Mouse (Mus musculus) layer of hippocampus, adult 2 months (tissue): ENCODE measurements at regions not wholly inside any gene's neighbourhood (a gene's known extent, or its start where the extent isn't known, plus 50 kb on each side); places are given as distances from the start of the nearest gene placed in this dataset.
"Not testable (repeated sequence)": the region's sequence is repeated elsewhere in the genome, so short reads cannot be mapped to it uniquely, and the experiment has no call there.

Experiments
- DNase-seq, 2 experiments: peaks; one replicate each; pipeline ENCODE4 v3.0.0; 2022; ENCODE audit warnings: low spot score in 2 of 2
- H3K27ac ChIP-seq: fragments of 200-600 bp; 2 replicates; pipeline ENCODE4 v1.8.1; 2022
- H3K4me3 ChIP-seq: fragments of 200-600 bp; 2 replicates; pipeline ENCODE4 v1.8.1; 2022; ENCODE audit warnings: mild to moderate bottlenecking
- CTCF ChIP-seq: fragments of 200-600 bp; conservative IDR thresholded peaks from 2 replicates; pipeline ENCODE4 v1.8.1; 2022; ENCODE audit warnings: antibody characterized with exemption, mild to moderate bottlenecking, moderate library complexity

- no peak overlapping the region for H3K4me3 ChIP-seq
- no peak for TF ChIP-seq CTCF
- no peak overlapping the region for H3K27ac ChIP-seq
- no peak for DNase-seq
Measured at GRCm38 (mm10) chr13:57115936-57116335, 220.1 kb upstream of the Trpc7 start.

GRCm38 (mm10) chr13:57107956-57108355 lies 212.2 kb upstream of the Trpc7 start:
- H3K27ac ChIP-seq, result no peak overlapping the region
- no peak for DNase-seq
- no peak overlapping the region for H3K4me3 ChIP-seq
- TF ChIP-seq CTCF, result no peak

- no peak overlapping the region for H3K27ac ChIP-seq
- no peak for TF ChIP-seq CTCF
- H3K4me3 ChIP-seq, result no peak overlapping the region
- no peak for DNase-seq
Measured at GRCm38 (mm10) chr13:57099601-57100000, 203.8 kb upstream of the Trpc7 start.

- Histone ChIP-seq H3K27ac (no peak overlapping the region), H3K4me3 (no peak overlapping the region)
- no peak for DNase-seq
- TF ChIP-seq CTCF, result no peak
Measured at GRCm38 (mm10) chr13:57091886-57092285, 196.1 kb upstream of the Trpc7 start.

GRCm38 (mm10) chr13:57089381-57090075 lies 193.7 kb upstream of the Trpc7 start:
- 0 out of 2 replicates have a peak, but pooled peaks have one; percentile 23 for TF ChIP-seq CTCF
- Histone ChIP-seq H3K27ac (no peak overlapping the region), H3K4me3 (no peak overlapping the region)
- peak in 1 of 2 experiments; percentile 21 for DNase-seq

- TF ChIP-seq CTCF, result no peak
- no peak for DNase-seq
- Histone ChIP-seq H3K27ac (no peak overlapping the region), H3K4me3 (no peak overlapping the region)
Measured at GRCm38 (mm10) chr13:57087966-57088365, 192.2 kb upstream of the Trpc7 start.

GRCm38 (mm10) chr13:57087398-57087797 lies 191.6 kb upstream of the Trpc7 start:
- Histone ChIP-seq H3K4me3 (no peak overlapping the region), H3K27ac (no peak overlapping the region)
- peak in 1 of 2 experiments; percentile 24 for DNase-seq
- no peak for TF ChIP-seq CTCF

DNA sequence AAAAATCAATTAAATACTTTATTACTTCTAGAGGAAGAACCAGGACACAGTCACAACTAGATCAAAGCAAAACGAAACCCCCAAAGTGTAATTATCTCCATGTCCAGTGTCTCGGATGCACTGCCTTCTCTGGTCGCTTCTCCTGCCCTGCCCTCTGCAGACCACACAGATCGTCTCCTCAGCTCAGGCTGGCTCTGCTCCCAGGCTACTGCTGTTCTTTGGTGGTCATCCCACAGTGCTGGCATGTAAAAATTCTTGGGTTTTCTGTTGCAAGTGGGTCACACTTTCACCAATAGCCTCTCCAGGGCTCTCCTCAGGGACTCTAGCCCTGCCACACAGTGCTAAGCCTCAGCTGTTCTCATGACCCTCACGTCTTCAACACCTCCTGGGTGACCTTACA lies 188.0 kb upstream of the Trpc7 start:
- TF ChIP-seq CTCF, result no peak

DNA sequence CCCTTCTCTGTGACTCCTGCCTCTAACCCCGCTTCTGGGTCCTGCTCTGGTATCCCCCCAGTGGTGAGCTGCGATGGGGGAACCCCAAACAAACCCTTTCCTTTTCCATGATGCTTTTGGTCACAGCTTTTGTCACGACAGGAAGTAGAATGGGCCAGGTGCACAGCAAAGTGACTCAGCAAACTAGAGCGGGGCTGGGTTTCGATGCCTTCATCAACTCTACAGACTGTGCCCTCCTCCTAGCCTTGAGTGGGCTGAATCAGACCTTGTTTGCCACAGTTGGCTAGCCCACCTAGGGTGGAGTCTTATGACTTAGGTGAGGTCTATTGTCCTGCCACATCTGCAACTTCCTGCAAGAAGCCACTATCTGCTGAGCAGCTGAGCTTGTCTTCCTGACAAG lies 174.7 kb upstream of the Trpc7 start:
- Histone ChIP-seq H3K27ac (no peak overlapping the region), H3K4me3 (no peak overlapping the region)
- no peak for TF ChIP-seq CTCF
- DNase-seq, result no peak

More for the DNA sequence above, 188.0 kb upstream of the Trpc7 start:
- Histone ChIP-seq H3K4me3 (no peak overlapping the region), H3K27ac (no peak overlapping the region)
- no peak for DNase-seq

GRCm38 (mm10) chr13:57061656-57062055 lies 165.9 kb upstream of the Trpc7 start:
- H3K4me3 ChIP-seq, result no peak overlapping the region
- no peak overlapping the region for H3K27ac ChIP-seq
- TF ChIP-seq CTCF, result no peak
- DNase-seq, result no peak

- Histone ChIP-seq H3K27ac (no peak overlapping the region), H3K4me3 (no peak overlapping the region)
- TF ChIP-seq CTCF, result no peak
- DNase-seq, result no peak
Measured at GRCm38 (mm10) chr13:57061074-57061473, 165.3 kb upstream of the Trpc7 start.

DNA sequence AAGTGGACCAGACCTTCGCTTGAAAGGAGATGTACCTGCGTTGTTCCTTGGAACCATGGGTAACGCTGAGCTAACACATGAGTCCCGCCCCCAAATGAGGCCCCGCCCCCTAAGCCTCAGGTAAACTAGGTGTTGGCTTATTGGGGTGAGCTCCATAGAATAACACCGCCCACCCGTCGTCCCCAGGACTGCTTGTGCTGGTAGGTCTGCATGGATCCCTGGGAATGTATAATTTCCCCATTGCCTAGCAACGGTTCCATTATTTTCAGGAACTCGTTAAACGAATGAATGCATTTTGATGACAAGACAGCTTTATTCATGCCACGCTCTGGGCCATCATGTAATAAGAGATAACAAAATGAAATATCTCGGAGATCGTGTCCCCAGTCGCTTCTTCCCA lies 161.0 kb upstream of the Trpc7 start:
- TF ChIP-seq CTCF, result no peak
- Histone ChIP-seq H3K27ac (no peak overlapping the region), H3K4me3 (no peak overlapping the region)
- DNase-seq, result peak in 1 of 2 experiments; percentile 11

DNA sequence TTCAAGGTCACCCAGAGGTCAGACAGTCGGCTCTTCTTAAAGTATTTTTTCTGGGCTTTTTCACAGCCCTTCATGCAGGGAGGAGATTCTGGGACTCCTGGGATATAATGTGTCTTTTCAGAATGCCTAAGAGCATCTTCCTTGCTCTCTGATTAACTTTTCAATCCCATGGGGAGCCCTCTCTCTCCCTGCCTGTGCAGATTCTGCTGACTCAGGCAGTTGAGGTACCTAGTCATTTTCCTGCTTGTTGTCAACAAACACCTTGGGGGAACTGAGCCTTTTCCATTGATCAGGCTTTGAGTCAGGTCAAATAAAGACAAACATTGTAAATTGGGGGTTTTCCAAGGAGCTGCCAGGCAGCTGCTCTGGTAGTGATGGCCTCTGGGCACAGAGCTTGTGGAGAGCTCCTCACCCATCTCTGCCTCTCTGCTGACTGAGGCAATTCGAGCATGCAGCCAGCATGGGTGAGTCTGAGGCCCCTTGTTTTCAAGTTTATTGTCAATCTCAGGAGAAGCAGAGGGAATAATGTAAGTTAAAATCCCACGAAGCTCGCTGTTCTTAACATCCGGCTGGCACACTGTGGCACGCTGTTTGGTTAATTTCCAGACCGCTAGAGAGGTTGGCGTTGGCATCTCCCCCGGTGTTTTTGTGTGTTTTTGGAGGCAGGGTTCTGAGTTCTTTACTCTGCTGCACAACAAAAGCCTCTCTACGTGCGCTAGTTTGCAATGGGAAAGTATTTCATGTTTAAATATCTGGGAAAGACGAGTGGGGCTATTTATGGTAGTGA lies 159.8 kb upstream of the Trpc7 start:
- H3K27ac ChIP-seq, result no peak overlapping the region
- DNase-seq, result peak; percentile 4 to 36
- H3K4me3 ChIP-seq, result no peak overlapping the region; the same call in 1 of the 2 replicates
- no peak for TF ChIP-seq CTCF

GRCm38 (mm10) chr13:57053361-57053760 lies 157.6 kb upstream of the Trpc7 start:
- no peak overlapping the region for H3K27ac ChIP-seq
- no peak for TF ChIP-seq CTCF
- DNase-seq, result no peak
- no peak overlapping the region for H3K4me3 ChIP-seq

GRCm38 (mm10) chr13:57046130-57046529 lies 150.3 kb upstream of the Trpc7 start:
- not testable (repeated sequence) for H3K27ac ChIP-seq, DNase-seq, H3K4me3 ChIP-seq
